Mouse (Mus musculus): ENCODE results near the gene Ephb2. TPM values are rescaled to one million over a fixed set of nuclear protein-coding genes. Genes with fewer than 3 reads are reported as not detected.

Ephb2 gene
- polyA plus RNA-seq, 1 experiment from 2014 or later, result 40.0 TPM

GRCm38 (mm10) chr4:136706696-136707095 is 129.1 kb downstream of the Ephb2 start:
- Histone ChIP-seq H3K4me1 (peaks cover 61% of the 10 kb centered on the region), H3K4me2 (replicated peaks) (no peak overlapping the region), H3K36me3 (no peaks in the 10 kb centered on the region), H3K9ac (replicated peaks) (no peak overlapping the region), H3K4me3 (no peak overlapping the region), H3K9me3 (no peaks in the 10 kb centered on the region), H3K27ac (replicated peaks) (peak overlapping the region; percentile 20; the same call in 1 of the 2 replicates), H3K27me3 (no peaks in the 10 kb centered on the region)
- no peak for ATAC-seq (ENCODE audit: low FRiP score, low read depth)
- 73% methylated on average over 4 of the region's 4 CpGs for WGBS

- Histone ChIP-seq H3K9ac (replicated peaks) (no peak overlapping the region), H3K4me2 (replicated peaks) (no peak overlapping the region), H3K4me1 (peaks cover 70% of the 10 kb centered on the region), H3K27me3 (no peaks in the 10 kb centered on the region), H3K36me3 (no peaks in the 10 kb centered on the region), H3K27ac (replicated peaks) (no peak overlapping the region; the same call in 1 of the 2 replicates), H3K4me3 (no peak overlapping the region), H3K9me3 (no peaks in the 10 kb centered on the region)
- ATAC-seq (ENCODE audit: low FRiP score, low read depth), result no peak
- WGBS, result 77% methylated on average over 5 of the region's 5 CpGs
Observed at GRCm38 (mm10) chr4:136705091-136705490, 130.7 kb downstream of the Ephb2 start.

- Histone ChIP-seq H3K27me3 (no peaks in the 10 kb centered on the region), H3K4me1 (peaks cover 73% of the 10 kb centered on the region), H3K4me3 (no peak overlapping the region), H3K27ac (replicated peaks) (no peak overlapping the region), H3K36me3 (no peaks in the 10 kb centered on the region), H3K9ac (replicated peaks) (no peak overlapping the region), H3K4me2 (replicated peaks) (no peak overlapping the region), H3K9me3 (no peaks in the 10 kb centered on the region)
- ATAC-seq (ENCODE audit: low FRiP score, low read depth), result no peak
- 53% methylated on average over 3 of the region's 3 CpGs for WGBS
Observed at GRCm38 (mm10) chr4:136704551-136704950, 131.2 kb downstream of the Ephb2 start.

GRCm38 (mm10) chr4:136703351-136703750 is 132.4 kb downstream of the Ephb2 start:
- Histone ChIP-seq H3K9ac (replicated peaks) (no peak overlapping the region), H3K4me2 (replicated peaks) (no peak overlapping the region), H3K9me3 (no peaks in the 10 kb centered on the region), H3K27me3 (no peaks in the 10 kb centered on the region), H3K4me1 (peaks cover 73% of the 10 kb centered on the region), H3K36me3 (no peaks in the 10 kb centered on the region), H3K4me3 (no peak overlapping the region), H3K27ac (replicated peaks) (0 out of 2 replicates have a peak overlapping the region, but pooled peaks have one; percentile 2)
- 94% methylated on average over 11 of the region's 11 CpGs for WGBS
- no peak for ATAC-seq (ENCODE audit: low FRiP score, low read depth)

- no peak overlapping the region for H3K4me3 ChIP-seq
- no peak overlapping the region for H3K4me2 ChIP-seq (replicated peaks)
- H3K27me3 ChIP-seq, result no peaks in the 10 kb centered on the region
- H3K4me1 ChIP-seq, result peaks cover 73% of the 10 kb centered on the region
- WGBS, result 78% methylated on average over 8 of the region's 8 CpGs
- no peaks in the 10 kb centered on the region for H3K9me3 ChIP-seq
- no peak for ATAC-seq (ENCODE audit: low FRiP score, low read depth)
- peak overlapping the region; percentile 46; the same call in 1 of the 2 replicates for H3K27ac ChIP-seq (replicated peaks)
- no peaks in the 10 kb centered on the region for H3K36me3 ChIP-seq
- H3K9ac ChIP-seq (replicated peaks), result 0 out of 2 replicates have a peak overlapping the region, but pooled peaks have one; percentile 11
Observed at GRCm38 (mm10) chr4:136702456-136702855, 133.3 kb downstream of the Ephb2 start.

GRCm38 (mm10) chr4:136701236-136701635 is 134.6 kb downstream of the Ephb2 start:
- WGBS, result 85% methylated on average over 11 of the region's 11 CpGs
- Histone ChIP-seq H3K4me1 (peaks cover 68% of the 10 kb centered on the region), H3K27ac (replicated peaks) (peak overlapping the region; percentile 22; the same call in 1 of the 2 replicates)

GRCm38 (mm10) chr4:136699084-136699450 is 136.7 kb downstream of the Ephb2 start:
- Histone ChIP-seq H3K36me3 (peaks cover 19% of the 10 kb centered on the region), H3K4me2 (replicated peaks) (no peak overlapping the region), H3K9ac (replicated peaks) (no peak overlapping the region), H3K4me1 (peaks cover 54% of the 10 kb centered on the region), H3K9me3 (no peaks in the 10 kb centered on the region), H3K27me3 (no peaks in the 10 kb centered on the region), H3K4me3 (no peak overlapping the region), H3K27ac (replicated peaks) (peak overlapping the region; percentile 63)
- ATAC-seq (ENCODE audit: low FRiP score, low read depth), result no peak
- 75% methylated on average over 7 of the region's 7 CpGs for WGBS

More at GRCm38 (mm10) chr4:136701236-136701635, 134.6 kb downstream of the Ephb2 start:
- H3K4me3 ChIP-seq, result no peak overlapping the region
- H3K9ac ChIP-seq (replicated peaks), result 0 out of 2 replicates have a peak overlapping the region, but pooled peaks have one; percentile 15
- H3K4me2 ChIP-seq (replicated peaks), result no peak overlapping the region
- no peaks in the 10 kb centered on the region for H3K27me3 ChIP-seq
- H3K9me3 ChIP-seq, result no peaks in the 10 kb centered on the region
- H3K36me3 ChIP-seq, result no peaks in the 10 kb centered on the region
- ATAC-seq (ENCODE audit: low FRiP score, low read depth), result no peak

GRCm38 (mm10) chr4:136698404-136699083 is 137.2 kb downstream of the Ephb2 start:
- H3K36me3 ChIP-seq, result peaks cover 25% of the 10 kb centered on the region
- H3K4me1 ChIP-seq, result peaks cover 50% of the 10 kb centered on the region
- no peak overlapping the region for H3K4me3 ChIP-seq
- 72% methylated on average over 11 of the region's 11 CpGs for WGBS
- H3K9ac ChIP-seq (replicated peaks), result no peak overlapping the region
- H3K27me3 ChIP-seq, result no peaks in the 10 kb centered on the region
- H3K27ac ChIP-seq (replicated peaks), result peak overlapping the region; percentile 63
- no peak overlapping the region for H3K4me2 ChIP-seq (replicated peaks)
- no peaks in the 10 kb centered on the region for H3K9me3 ChIP-seq
- ATAC-seq (ENCODE audit: low FRiP score, low read depth), result 0 out of 2 replicates have a peak, but pooled peaks have one; percentile 12

- Histone ChIP-seq H3K9ac (replicated peaks) (no peak overlapping the region), H3K4me2 (replicated peaks) (no peak overlapping the region), H3K27ac (replicated peaks) (0 out of 2 replicates have a peak overlapping the region, but pooled peaks have one; percentile 63), H3K27me3 (no peaks in the 10 kb centered on the region), H3K9me3 (no peaks in the 10 kb centered on the region), H3K4me3 (no peak overlapping the region), H3K4me1 (peaks cover 38% of the 10 kb centered on the region), H3K36me3 (peaks cover 37% of the 10 kb centered on the region)
- 84% methylated on average over 6 of the region's 6 CpGs for WGBS
- no peak for ATAC-seq (ENCODE audit: low FRiP score, low read depth)
Observed at GRCm38 (mm10) chr4:136697325-136697724, 138.5 kb downstream of the Ephb2 start.

GRCm38 (mm10) chr4:136696381-136696925 is 139.3 kb downstream of the Ephb2 start:
- 21% methylated on average over 5 of the region's 5 CpGs for WGBS
- no peak overlapping the region for H3K4me3 ChIP-seq
- no peak overlapping the region for H3K27ac ChIP-seq (replicated peaks)
- no peak overlapping the region for H3K4me2 ChIP-seq (replicated peaks)
- peaks cover 30% of the 10 kb centered on the region for H3K4me1 ChIP-seq
- H3K9me3 ChIP-seq, result no peaks in the 10 kb centered on the region
- H3K27me3 ChIP-seq, result no peaks in the 10 kb centered on the region
- no peak overlapping the region for H3K9ac ChIP-seq (replicated peaks)
- peaks cover 46% of the 10 kb centered on the region for H3K36me3 ChIP-seq
- no peak for ATAC-seq (ENCODE audit: low FRiP score, low read depth)

- H3K36me3 ChIP-seq, result peaks cover 53% of the 10 kb centered on the region
- no peak for ATAC-seq (ENCODE audit: low FRiP score, low read depth)
- H3K9ac ChIP-seq (replicated peaks), result no peak overlapping the region
- H3K4me1 ChIP-seq, result peaks cover 22% of the 10 kb centered on the region
- no peaks in the 10 kb centered on the region for H3K27me3 ChIP-seq
- no peak overlapping the region for H3K27ac ChIP-seq (replicated peaks)
- no peak overlapping the region for H3K4me2 ChIP-seq (replicated peaks)
- no peaks in the 10 kb centered on the region for H3K9me3 ChIP-seq
- H3K4me3 ChIP-seq, result no peak overlapping the region
- 95% methylated on average over 9 of the region's 9 CpGs for WGBS
Observed at GRCm38 (mm10) chr4:136695696-136696095, 140.1 kb downstream of the Ephb2 start.

- ATAC-seq (ENCODE audit: low FRiP score, low read depth), result no peak
- H3K27ac ChIP-seq (replicated peaks), result no peak overlapping the region
- no peak overlapping the region for H3K9ac ChIP-seq (replicated peaks)
- H3K36me3 ChIP-seq, result peaks cover 87% of the 10 kb centered on the region
- no peak overlapping the region for H3K4me3 ChIP-seq
- H3K27me3 ChIP-seq, result no peaks in the 10 kb centered on the region
- peaks cover 10% of the 10 kb centered on the region for H3K4me1 ChIP-seq
- WGBS, result 86% methylated on average over 12 of the region's 12 CpGs
- H3K4me2 ChIP-seq (replicated peaks), result no peak overlapping the region
- no peaks in the 10 kb centered on the region for H3K9me3 ChIP-seq
Observed at GRCm38 (mm10) chr4:136690034-136690433, 145.8 kb downstream of the Ephb2 start.

Measured in midbrain, embryonic 12.5 days (tissue).